ENCODE assay signal across 10 mouse cellular contexts in genomic region chr10:80962051-80962472, GRCm38 (mm10). TPM values are rescaled to one million over a fixed set of nuclear protein-coding genes. Genes with fewer than 3 reads are reported as not detected.
DNase-seq lines count a peak whose midpoint lies in the region; ATAC-seq and TF ChIP-seq lines count a peak whose summit lies in the region.
"Had no signal": no experiment of that assay in that cellular context is flagged by ENCODE, and none has a peak within 500 bp of the region (broad histone marks: within the 10 kb centered on the region; RNA-seq: fewer than 3 reads in every experiment).

No protein-coding gene starts in this region.

- no peak for TF ChIP-seq CTCF in E14TG2a.4 (conservative IDR thresholded peaks at IDR 0.05; ENCODE audit: low read length)

- peaks cover 8% of the 10 kb centered on the region for H3K27me3 ChIP-seq in forebrain, embryonic 10.5 days (ENCODE audit: poor library complexity, severe bottlenecking)
- H3K27me3 ChIP-seq in forebrain, embryonic 11.5 days (ENCODE audit: control insufficient read depth, insufficient read depth, low read length), result no peaks in the 10 kb centered on the region
- H3K27me3 ChIP-seq in E14TG2a.4 (ENCODE audit: insufficient read depth, low read length), result no peaks in the 10 kb centered on the region
- H3K27me3 ChIP-seq in heart, embryonic 13.5 days (replicated peaks), result no peaks in the 10 kb centered on the region

- H3K4me2 ChIP-seq in forebrain, embryonic 11.5 days (ENCODE audit: low read depth, low read length, severe bottlenecking), result no peak overlapping the region
- H3K4me2 ChIP-seq in heart, embryonic 13.5 days, result no peak overlapping the region

- no peak for ATAC-seq in forebrain, embryonic 11.5 days (replicated peaks; ENCODE audit: low FRiP score)
- no peak for ATAC-seq in heart, embryonic 13.5 days (ENCODE audit: extremely low read depth, insufficient number of reproducible peaks, low FRiP score, low TSS enrichment)
- ATAC-seq in megakaryocyte, adult 5-6 weeks (ENCODE audit: poor library complexity, severe bottlenecking), result no peak

- H3K27ac ChIP-seq in forebrain, embryonic 10.5 days, result peak overlapping the region; percentile 79
- no peak overlapping the region for H3K27ac ChIP-seq in forebrain, embryonic 11.5 days (ENCODE audit: low read depth, low read length)
- peak overlapping the region; percentile 92 for H3K27ac ChIP-seq in heart, embryonic 13.5 days (replicated peaks)

- peaks cover 49% of the 10 kb centered on the region for H3K4me1 ChIP-seq in forebrain, embryonic 10.5 days
- H3K4me1 ChIP-seq in forebrain, embryonic 11.5 days (replicated peaks; ENCODE audit: control insufficient read depth, insufficient read depth, low read length), result no peaks in the 10 kb centered on the region
- peaks cover 80% of the 10 kb centered on the region for H3K4me1 ChIP-seq in E14TG2a.4 (replicated peaks; ENCODE audit: low read depth, low read length)
- peaks cover 62% of the 10 kb centered on the region for H3K4me1 ChIP-seq in heart, embryonic 13.5 days

- H3K4me3 ChIP-seq in forebrain, embryonic 10.5 days, result no peak overlapping the region
- no peak overlapping the region for H3K4me3 ChIP-seq in forebrain, embryonic 11.5 days (ENCODE audit: low read depth, low read length)
- H3K4me3 ChIP-seq in E14TG2a.4 (replicated peaks; ENCODE audit: low read length), result 0 out of 2 replicates have a peak overlapping the region, but pooled peaks have one; percentile 17
- no peak overlapping the region for H3K4me3 ChIP-seq in heart, embryonic 13.5 days

- whole genome bisulfite sequencing in forebrain, embryonic 10.5 days, result 60% methylated on average over 10 of the region's 10 CpGs
- WGBS in forebrain, embryonic 11.5 days, result 56% methylated on average over 10 of the region's 10 CpGs
- 45% methylated on average over 10 of the region's 10 CpGs for WGBS in heart, embryonic 13.5 days

- no peak overlapping the region for H3K9ac ChIP-seq in forebrain, embryonic 11.5 days (ENCODE audit: low read length)
- H3K9ac ChIP-seq in heart, embryonic 13.5 days, result peak overlapping the region; percentile 71; the same call in 1 of the 2 replicates
- H3K9ac ChIP-seq: forebrain, postnatal 0 days had no signal

- no peaks in the 10 kb centered on the region for H3K36me3 ChIP-seq in forebrain, embryonic 10.5 days (replicated peaks)
- H3K36me3 ChIP-seq in forebrain, embryonic 11.5 days (ENCODE audit: control insufficient read depth, insufficient read depth, low read length), result no peaks in the 10 kb centered on the region
- no peaks in the 10 kb centered on the region for H3K36me3 ChIP-seq in E14TG2a.4 (ENCODE audit: insufficient read depth, low read length)
- no peaks in the 10 kb centered on the region for H3K36me3 ChIP-seq in heart, embryonic 13.5 days

- no peaks in the 10 kb centered on the region for H3K9me3 ChIP-seq in forebrain, embryonic 10.5 days
- no peaks in the 10 kb centered on the region for H3K9me3 ChIP-seq in forebrain, embryonic 11.5 days (ENCODE audit: control insufficient read depth, low read length)
- no peaks in the 10 kb centered on the region for H3K9me3 ChIP-seq in E14TG2a.4 (ENCODE audit: low read length)
- no peaks in the 10 kb centered on the region for H3K9me3 ChIP-seq in heart, embryonic 13.5 days

- DNase-seq in forebrain, embryonic 10.5 days (ENCODE audit: extremely low spot score, low spot score), result no peak
- DNase-seq in forebrain, embryonic 11.5 days (ENCODE audit: low spot score), result no peak
- peak; percentile 82 to 90 for DNase-seq in lung, adult 18-20 months
- DNase-seq in c-Kit-positive CD71-positive TER-119-positive erythroid progenitor cells, embryonic 14.5 days (ENCODE audit: low spot score), result no peak
- no peak for DNase-seq in gastrocnemius, postnatal 10 days
- DNase-seq: forebrain, postnatal 0 days had no signal

RNA-seq across cellular contexts. Expression of gene Gadd45b, which starts 32.2 kb away (rescaled TPM):
- polyA plus RNA-seq in forebrain, embryonic 10.5 days (2016; fragmentation: Nextera tagmentation; extraction: Ambion mirVana), result 5.9 and 6.3 TPM in 2 replicates
- polyA plus RNA-seq in forebrain, embryonic 11.5 days (2014; fragmentation: Nextera tagmentation; extraction: Ambion mirVana), result 10.7 and 13.0 TPM in 2 replicates
- polyA plus RNA-seq in heart, embryonic 13.5 days (2015; fragmentation: Nextera tagmentation; extraction: Ambion mirVana), result 29.2 and 33.9 TPM in 2 replicates
- total RNA-seq in gastrocnemius, postnatal 10 days (2021), result 10 to 100 TPM in 1 of 2 experiments, 1 to 10 TPM in 1; 9.0 to 15.9 TPM
- total RNA-seq in megakaryocyte, adult 5-6 weeks (2015), result 11.0 and 12.9 TPM in 2 replicates
- total RNA-seq in megakaryocyte, adult 5-6 weeks (2017), result 9.4 and 20.3 TPM in 2 replicates

RNA-seq across cellular contexts. Expression of gene Lmnb2, which starts 44.0 kb away (rescaled TPM):
- polyA plus RNA-seq in forebrain, embryonic 10.5 days (2016; fragmentation: Nextera tagmentation; extraction: Ambion mirVana), result 85.6 and 89.5 TPM in 2 replicates
- polyA plus RNA-seq in forebrain, embryonic 11.5 days (2014; fragmentation: Nextera tagmentation; extraction: Ambion mirVana), result 29.8 and 30.9 TPM in 2 replicates
- 24.8 and 26.7 TPM in 2 replicates for polyA plus RNA-seq in heart, embryonic 13.5 days (2015; fragmentation: Nextera tagmentation; extraction: Ambion mirVana)
- total RNA-seq in gastrocnemius, postnatal 10 days (2021), result 10 to 100 TPM; 24.0 to 28.1 TPM
- total RNA-seq in megakaryocyte, adult 5-6 weeks (2015), result 7.7 and 9.5 TPM in 2 replicates
- 35.2 and 35.8 TPM in 2 replicates for total RNA-seq in megakaryocyte, adult 5-6 weeks (2017)

RNA-seq across cellular contexts. Expression of gene Gng7, which starts 52.7 kb away (rescaled TPM):
- polyA plus RNA-seq in forebrain, embryonic 10.5 days (2016; fragmentation: Nextera tagmentation; extraction: Ambion mirVana), result 6.3 and 6.9 TPM in 2 replicates
- polyA plus RNA-seq in forebrain, embryonic 11.5 days (2014; fragmentation: Nextera tagmentation; extraction: Ambion mirVana), result 8.0 and 9.2 TPM in 2 replicates
- polyA plus RNA-seq in heart, embryonic 13.5 days (2015; fragmentation: Nextera tagmentation; extraction: Ambion mirVana), result 1.4 TPM in 2 replicates
- total RNA-seq in gastrocnemius, postnatal 10 days (2021), result 1 to 10 TPM; 1.7 to 2.0 TPM
- total RNA-seq in megakaryocyte, adult 5-6 weeks (2015), result 0.11 TPM in 1 of 2 replicates, not detected in the other
- 0.26 TPM in 1 of 2 replicates, not detected in the other for total RNA-seq in megakaryocyte, adult 5-6 weeks (2017)
- total RNA-seq: neutrophil, adult 5-6 weeks had no signal

Comparison
In these comparisons a context has a peak if more than half of its experiments do, and no peak if none do; other contexts are left out.
1. DNase-seq: peak in lung, adult 18-20 months (2 of 2); none in forebrain, embryonic 10.5 days (single experiment), forebrain, embryonic 11.5 days (single experiment), c-Kit-positive CD71-positive TER-119-positive erythroid progenitor cells, embryonic 14.5 days (single experiment) and gastrocnemius, postnatal 10 days (single experiment).